Comparison of ENCODE assay signal across 7 mouse cellular contexts in the genomic region with DNA sequence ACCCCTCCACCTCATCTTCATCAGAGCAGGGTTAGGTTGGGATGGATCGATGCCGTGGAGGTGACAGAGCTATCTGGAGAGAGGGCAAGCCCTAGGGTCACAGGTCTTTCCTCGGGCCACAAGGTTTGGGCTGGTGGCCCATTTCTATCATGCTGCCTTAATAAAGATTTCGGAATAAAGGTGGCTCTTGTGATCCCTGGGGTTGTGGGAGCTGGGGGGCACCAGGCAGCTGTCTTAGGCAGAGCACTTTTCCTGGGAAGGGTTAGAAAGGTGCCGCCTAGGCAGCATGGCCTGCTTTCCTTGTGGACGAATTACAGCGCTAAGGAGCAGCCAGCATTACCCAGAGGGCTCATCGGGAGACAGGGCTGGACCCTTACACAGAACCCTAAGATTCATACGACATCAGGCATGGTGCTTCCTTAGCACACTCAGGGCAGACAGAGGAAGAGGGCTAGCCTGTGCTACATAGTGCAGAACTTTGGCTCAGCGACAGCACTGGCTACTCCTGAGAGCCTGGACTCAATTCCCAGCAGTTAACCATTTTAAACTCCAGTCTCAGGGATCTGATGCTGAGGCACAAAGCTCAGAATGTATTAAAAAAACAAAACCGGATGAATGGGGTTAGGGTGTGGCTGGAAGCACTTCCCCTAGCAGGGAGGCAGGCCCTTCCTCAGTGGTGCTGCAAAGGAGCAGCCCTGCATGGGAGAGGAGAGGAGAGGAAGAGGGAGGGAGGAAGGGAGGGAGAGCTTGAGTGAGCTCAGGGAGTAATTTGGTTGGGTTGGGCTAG. TPM values are rescaled to one million over a fixed set of nuclear protein-coding genes. Genes with fewer than 3 reads are reported as not detected.
A peak's percentile ranks its signal among the peaks of the same experiment; 100 is the strongest.
DNase-seq lines count a peak whose midpoint lies in the region; ATAC-seq and TF ChIP-seq lines count a peak whose summit lies in the region.

No protein-coding gene starts in this region.

- peaks cover 90% of the 10 kb centered on the region for H3K36me3 ChIP-seq in heart, embryonic 13.5 days
- peaks cover 72% of the 10 kb centered on the region for H3K36me3 ChIP-seq in liver, postnatal 0 days (replicated peaks; ENCODE audit: insufficient read depth, low read length)

- 70% methylated on average over 11 of the region's 11 CpGs for WGBS in heart, embryonic 13.5 days
- WGBS in liver, postnatal 0 days (ENCODE audit: insufficient replicate concordance), result 73% methylated on average over 11 of the region's 11 CpGs

- H3K9ac ChIP-seq in heart, embryonic 13.5 days, result 0 out of 2 replicates have a peak overlapping the region, but pooled peaks have one; percentile 28
- H3K9ac ChIP-seq in liver, postnatal 0 days (replicated peaks), result 0 out of 2 replicates have a peak overlapping the region, but pooled peaks have one; percentile 9

- H3K4me3 ChIP-seq in heart, embryonic 13.5 days, result no peak overlapping the region
- no peak overlapping the region for H3K4me3 ChIP-seq in liver, postnatal 0 days (ENCODE audit: low read depth, low read length)

- H3K9me3 ChIP-seq in heart, embryonic 13.5 days, result no peaks in the 10 kb centered on the region
- H3K9me3 ChIP-seq in liver, postnatal 0 days (ENCODE audit: low read length), result no peaks in the 10 kb centered on the region

- no peak for TF ChIP-seq EP300 in liver, postnatal 0 days (IDR thresholded peaks at IDR 0.05; ENCODE audit: low read depth)

- DNase-seq in 3T3-L1 (ENCODE audit: low read depth, low spot score), result peak; percentile 26
- peak; percentile 33 for DNase-seq in liver, postnatal 0 days
- DNase-seq in thymus, postnatal 36 days, result peak; percentile 44 to 69
- no peak for DNase-seq in ovary, postnatal 14 days (ENCODE audit: low spot score)
- no peak for DNase-seq in testis, postnatal 10 days (ENCODE audit: low spot score)

- H3K4me1 ChIP-seq in heart, embryonic 13.5 days, result peaks cover 42% of the 10 kb centered on the region
- H3K4me1 ChIP-seq in liver, postnatal 0 days (ENCODE audit: insufficient read depth), result peaks cover 40% of the 10 kb centered on the region

- H3K27ac ChIP-seq in heart, embryonic 13.5 days (replicated peaks), result peak overlapping the region; percentile 76
- H3K27ac ChIP-seq in liver, postnatal 0 days (ENCODE audit: low read depth), result peak overlapping the region; percentile 93

- TF ChIP-seq CTCF in liver, postnatal 0 days (IDR thresholded peaks at IDR 0.05; ENCODE audit: low read depth), result no peak

- peak; percentile 30 for ATAC-seq in CD4-positive, CD25-positive, alpha-beta regulatory T cell, adult 4 months
- no peak for ATAC-seq in heart, embryonic 13.5 days (ENCODE audit: extremely low read depth, insufficient number of reproducible peaks, low FRiP score, low TSS enrichment)
- ATAC-seq in liver, postnatal 0 days, result no peak

- no peaks in the 10 kb centered on the region for H3K27me3 ChIP-seq in heart, embryonic 13.5 days (replicated peaks)
- no peaks in the 10 kb centered on the region for H3K27me3 ChIP-seq in liver, postnatal 0 days (ENCODE audit: insufficient read depth, low read length)

- H3K4me2 ChIP-seq in heart, embryonic 13.5 days, result no peak overlapping the region
- no peak overlapping the region for H3K4me2 ChIP-seq in liver, postnatal 0 days (ENCODE audit: low read depth, low read length)

RNA-seq across cellular contexts. Expression of a gene that starts 11.6 kb away (rescaled TPM):
- 10 to 100 TPM; 10.6 to 14.2 TPM for polyA plus RNA-seq in CD4-positive, CD25-positive, alpha-beta regulatory T cell, adult 4 months (2017; shearing (Covaris generic))
- 24.1 and 24.8 TPM in 2 replicates for polyA plus RNA-seq in heart, embryonic 13.5 days (2015; fragmentation: Nextera tagmentation; extraction: Ambion mirVana)
- polyA plus RNA-seq in liver, postnatal 0 days (2015; fragmentation: Nextera tagmentation; extraction: Ambion mirVana), result 8.9 and 10.6 TPM in 2 replicates

RNA-seq across cellular contexts. Expression of a gene that starts 11.7 kb away (rescaled TPM):
- 10 to 100 TPM; 36.0 to 37.0 TPM for polyA plus RNA-seq in CD4-positive, CD25-positive, alpha-beta regulatory T cell, adult 4 months (2017; shearing (Covaris generic))
- 25.1 and 27.5 TPM in 2 replicates for polyA plus RNA-seq in heart, embryonic 13.5 days (2015; fragmentation: Nextera tagmentation; extraction: Ambion mirVana)
- polyA plus RNA-seq in liver, postnatal 0 days (2015; fragmentation: Nextera tagmentation; extraction: Ambion mirVana), result 13.5 and 14.4 TPM in 2 replicates

RNA-seq across cellular contexts. Expression of a gene that starts 11.7 kb away (rescaled TPM):
- under 1 TPM in 1 of 2 experiments, not detected in 1; 0.73 TPM for polyA plus RNA-seq in CD4-positive, CD25-positive, alpha-beta regulatory T cell, adult 4 months (2017; shearing (Covaris generic))
- polyA plus RNA-seq in heart, embryonic 13.5 days (2015; fragmentation: Nextera tagmentation; extraction: Ambion mirVana), result 1.2 and 2.1 TPM in 2 replicates
- 0.79 and 0.82 TPM in 2 replicates for polyA plus RNA-seq in liver, postnatal 0 days (2015; fragmentation: Nextera tagmentation; extraction: Ambion mirVana)

RNA-seq across cellular contexts. Expression of a gene that starts 30.8 kb away (rescaled TPM):
- under 1 TPM; 0.43 to 0.78 TPM for polyA plus RNA-seq in CD4-positive, CD25-positive, alpha-beta regulatory T cell, adult 4 months (2017; shearing (Covaris generic))
- polyA plus RNA-seq in heart, embryonic 13.5 days (2015; fragmentation: Nextera tagmentation; extraction: Ambion mirVana), result 2.6 and 3.3 TPM in 2 replicates
- polyA plus RNA-seq in liver, postnatal 0 days (2015; fragmentation: Nextera tagmentation; extraction: Ambion mirVana), result 1.2 and 1.6 TPM in 2 replicates

Comparison
In these comparisons a context has a peak if more than half of its experiments do, and no peak if none do; other contexts are left out.
1. DNase-seq: peak in 3T3-L1 (single experiment), liver, postnatal 0 days (single experiment) and thymus, postnatal 36 days (2 of 2); none in ovary, postnatal 14 days (single experiment) and testis, postnatal 10 days (single experiment).